Mouse (Mus musculus): Measurements from ENCODE around the gene Gls.

DNA sequence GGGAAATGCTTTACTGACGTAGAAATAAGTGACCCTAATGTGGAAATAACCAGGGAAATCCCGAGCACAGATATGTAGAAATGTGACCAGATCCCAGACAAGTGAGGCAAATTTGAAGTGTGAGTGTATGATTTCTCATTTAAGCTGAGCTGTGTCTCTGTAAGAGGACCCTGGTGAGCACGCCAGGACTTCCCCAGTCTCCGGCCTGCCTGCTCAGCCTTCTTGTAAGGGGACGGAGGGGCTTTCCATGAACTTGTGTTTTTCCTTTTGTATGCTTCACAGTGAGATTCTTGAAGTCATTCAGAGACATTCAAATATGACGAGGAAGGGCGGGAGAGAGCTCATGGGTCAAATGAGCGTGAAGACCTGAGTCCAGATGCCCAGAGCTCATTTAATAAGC lies 99.8 kb downstream of the Gls start:
- TF ChIP-seq CTCF (IDR thresholded peaks at IDR 0.05; ENCODE audit: low read depth) (no peak), EP300 (optimal IDR thresholded peaks at IDR 0.05) (no peak)
